Mouse (Mus musculus): ENCODE results near the gene Fmo6. TPM values are rescaled to one million over a fixed set of nuclear protein-coding genes. Genes with fewer than 3 reads are reported as not detected.
A peak's percentile ranks its signal among the peaks of the same experiment; 100 is the strongest.

Gene Fmo6
- not detected in 2 replicates for total RNA-seq (2021)
- long read RNA-seq, experiment 1, result 0 reads
- long read RNA-seq, experiment 2, result 0 reads

DNA sequence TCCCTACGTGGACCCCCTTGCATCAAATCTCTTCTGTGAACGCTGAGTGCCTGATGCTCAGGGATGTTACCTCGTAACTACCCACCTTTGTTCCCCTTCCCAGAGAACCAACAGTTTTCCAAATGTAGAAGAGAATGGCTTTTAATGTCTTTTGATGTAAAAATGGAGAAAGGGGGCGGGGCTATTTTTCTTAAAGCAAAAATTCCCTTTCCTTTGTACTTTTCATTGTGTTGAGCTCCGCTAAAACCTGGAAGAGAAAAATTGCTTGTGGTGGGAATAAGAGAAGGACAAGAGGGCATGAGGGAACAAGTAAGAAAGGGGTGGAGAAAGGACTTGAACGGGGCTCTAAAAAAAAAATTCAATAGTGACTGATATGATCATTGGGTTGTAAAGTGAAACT, at the start of gene Fmo6:
Gene Fmo6, minus strand, starts transcription at position 101 of the 400 bp plus-strand sequence.
- no peak for DNase-seq

DNA sequence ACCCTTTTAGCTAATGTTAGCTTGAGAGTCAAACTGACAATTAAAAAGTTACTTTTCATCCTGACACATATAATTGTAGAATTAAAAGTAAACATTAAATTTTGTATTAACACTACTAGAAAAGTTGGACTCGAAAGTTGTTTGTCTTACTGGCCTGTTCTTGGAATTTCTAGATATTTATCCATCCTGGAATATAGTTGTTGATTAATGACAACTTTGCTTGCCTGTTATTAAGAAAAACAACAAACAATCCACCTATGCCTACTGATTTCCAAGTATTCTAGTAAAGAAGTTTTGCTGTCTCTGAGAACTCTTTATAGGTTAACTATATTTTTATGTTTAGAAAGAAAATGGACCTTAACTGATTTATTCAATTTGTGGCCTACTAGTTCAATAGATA, 49.5 kb upstream of the Fmo6 start:
- DNase-seq, result no peak

GRCm38 (mm10) chr1:162986121-162986748, 48.9 kb upstream of the Fmo6 start:
- no peak for DNase-seq

DNA sequence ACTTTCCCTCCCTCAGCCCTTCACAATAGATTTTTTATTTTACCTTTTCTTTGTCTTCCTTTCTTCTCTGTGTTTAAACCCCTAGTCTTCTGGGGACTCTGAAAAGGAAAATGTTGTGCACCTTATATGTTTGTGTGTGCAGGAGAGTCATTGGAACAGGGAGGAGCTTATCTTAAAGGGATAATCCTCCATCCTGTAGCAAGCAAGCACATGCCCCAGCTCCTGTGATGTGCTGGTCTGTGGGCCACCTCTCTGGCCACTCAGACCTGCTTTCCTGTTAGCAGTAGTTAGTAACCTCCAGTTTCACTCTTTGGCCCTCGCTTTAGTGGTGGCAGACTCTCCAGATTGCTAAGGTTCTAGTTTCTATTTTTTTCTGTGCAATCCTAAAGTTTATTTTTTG, 47.1 kb upstream of the Fmo6 start, which contains the start of gene Fmo3:
Gene Fmo3, minus strand, starts transcription at position 101 of the 400 bp plus-strand sequence.
- DNase-seq, result no peak

- DNase-seq, result no peak
Observed at GRCm38 (mm10) chr1:162963556-162963955, 26.2 kb upstream of the Fmo6 start.

GRCm38 (mm10) chr1:162957422-162957821, 20.1 kb upstream of the Fmo6 start:
- no peak for DNase-seq

GRCm38 (mm10) chr1:162953079-162953478, 15.8 kb upstream of the Fmo6 start:
- DNase-seq, result no peak

- DNase-seq, result no peak
Observed at GRCm38 (mm10) chr1:162949763-162950162, 12.4 kb upstream of the Fmo6 start.

DNA sequence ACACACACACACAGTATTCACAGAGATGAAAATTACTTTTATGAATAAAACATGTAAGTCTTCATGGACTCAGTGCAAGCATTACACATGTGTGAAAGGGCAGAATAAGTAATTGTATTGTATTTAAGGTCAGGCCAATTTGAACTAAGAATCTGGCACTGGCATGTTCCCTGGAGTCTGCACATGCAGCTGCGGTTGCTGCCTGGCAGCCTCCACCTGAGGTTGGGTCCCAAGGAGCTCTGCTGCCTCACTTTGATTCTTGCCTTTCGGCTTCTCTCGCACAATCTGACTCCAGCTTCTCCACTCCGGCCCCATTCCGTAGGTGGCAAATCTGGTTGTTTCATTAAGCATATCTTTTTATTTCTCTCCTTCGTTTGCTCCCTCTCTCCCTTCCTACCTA, 10.6 kb upstream of the Fmo6 start:
- no peak for DNase-seq

GRCm38 (mm10) chr1:162946837-162947558, 9.7 kb upstream of the Fmo6 start:
- DNase-seq, result no peak

DNA sequence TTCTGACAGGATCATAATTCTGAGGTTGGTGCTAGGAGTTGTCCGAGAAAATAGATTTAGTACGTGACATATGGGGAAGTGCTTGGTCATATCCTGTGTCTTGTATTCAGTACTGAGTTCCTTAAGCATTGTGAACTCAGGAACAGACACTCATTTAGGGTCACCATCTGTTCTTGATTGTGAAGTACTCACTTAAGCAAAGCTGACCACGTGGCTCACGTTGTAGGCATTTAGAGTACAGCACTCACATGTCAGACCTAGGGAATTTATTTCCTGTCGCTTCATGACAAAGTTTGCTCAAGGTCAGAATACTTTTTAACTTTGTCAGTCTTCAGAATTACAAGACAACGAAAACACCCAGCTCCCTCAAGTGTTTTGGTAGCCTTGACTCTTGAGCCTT, 6.4 kb upstream of the Fmo6 start:
- no peak for DNase-seq

DNA sequence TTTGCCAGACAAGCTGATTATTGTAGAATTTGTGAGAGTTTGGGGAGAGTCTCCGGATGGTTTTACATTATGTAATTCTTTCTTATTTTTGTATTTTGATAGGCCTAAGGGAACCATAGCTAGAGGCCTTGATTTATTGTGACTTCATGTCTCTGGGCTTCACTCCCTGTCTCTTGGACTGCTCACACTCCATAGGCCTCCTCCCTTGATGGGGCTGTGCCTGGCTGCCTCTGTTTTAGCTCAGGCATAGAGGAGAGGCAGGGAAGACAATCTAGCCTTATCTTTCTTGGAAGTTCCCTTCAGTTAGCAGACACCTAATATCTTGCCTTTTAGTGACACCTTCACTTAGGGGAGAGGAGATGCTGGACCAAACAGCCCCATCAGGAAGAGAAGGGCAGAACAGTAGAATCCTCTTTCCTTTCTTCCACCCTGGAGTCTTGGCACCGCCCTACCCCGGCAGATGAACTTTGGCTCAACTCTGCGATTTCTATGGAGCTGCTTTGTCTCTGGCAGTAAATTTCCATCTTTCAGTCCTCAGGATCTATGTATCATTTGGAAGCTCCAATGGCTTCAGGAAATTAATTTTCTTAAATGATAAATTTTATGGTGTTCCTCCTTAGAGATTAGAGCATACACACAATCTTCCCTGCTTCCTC, 1.5 kb upstream of the Fmo6 start:
- DNase-seq, result peak; percentile 27

DNA sequence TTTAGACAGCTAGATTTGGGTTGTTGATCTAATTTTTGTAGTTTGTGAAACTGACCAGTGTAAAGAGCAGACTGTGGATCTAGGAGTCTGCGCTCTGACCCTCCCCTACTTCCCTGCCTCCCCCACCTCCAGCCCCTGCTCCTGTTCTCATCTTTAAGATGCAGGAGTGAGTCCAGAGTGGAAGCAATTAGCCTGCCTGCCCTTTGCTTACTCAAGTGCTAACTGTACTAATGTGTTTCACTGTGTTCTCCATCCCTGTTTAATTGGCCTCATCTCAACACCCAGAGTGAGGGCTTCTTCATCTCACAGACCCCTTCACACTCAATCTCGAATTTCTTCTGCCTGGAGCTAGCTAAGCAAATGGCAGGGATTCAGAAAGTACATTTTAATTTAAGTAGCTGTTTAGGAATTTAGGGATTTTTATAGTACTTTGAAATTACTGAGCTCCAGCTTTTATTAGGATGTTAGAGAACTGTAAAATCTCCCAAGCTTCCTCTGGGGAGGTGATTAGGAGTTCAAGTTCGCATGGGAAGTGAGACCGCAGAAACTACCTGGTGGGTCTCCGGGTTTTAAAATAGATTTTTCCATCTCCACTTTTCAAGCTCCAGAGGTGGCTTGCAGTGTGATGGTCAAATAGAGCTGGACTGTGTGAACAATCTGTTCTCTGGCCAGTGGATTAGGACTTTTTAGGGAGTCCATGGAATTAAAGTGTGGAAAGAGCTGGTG, 818 bp upstream of the Fmo6 start:
- no peak for DNase-seq

DNA sequence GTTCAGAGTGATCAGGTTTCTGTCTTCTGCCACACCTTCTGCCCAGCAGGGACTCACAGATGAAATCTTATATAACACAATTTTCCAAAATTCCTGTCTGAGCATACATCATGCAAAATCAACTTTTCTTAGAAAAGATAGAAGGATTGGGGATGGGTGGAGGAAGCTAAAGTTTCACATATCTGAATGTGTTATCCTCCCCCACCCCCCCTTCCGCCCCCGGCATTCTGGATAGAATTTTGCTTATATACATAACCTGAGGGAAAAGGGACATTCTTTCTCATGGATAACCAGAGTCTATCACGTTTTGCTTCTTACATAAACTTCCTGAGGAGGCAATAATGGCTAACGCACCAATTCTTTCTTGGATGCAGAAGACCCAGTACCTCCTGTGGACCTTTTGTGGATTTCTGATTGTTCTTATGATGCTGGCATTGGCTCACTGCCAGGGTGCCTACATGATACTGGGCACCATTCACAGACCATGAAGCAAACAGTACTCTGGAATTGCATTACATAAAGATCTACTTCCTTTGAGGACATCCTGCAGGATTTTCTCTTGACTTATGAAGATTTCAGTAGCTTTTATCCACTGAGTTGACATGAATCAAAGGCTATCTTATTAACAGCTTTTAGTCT, 2.8 kb downstream of the Fmo6 start:
- DNase-seq, result no peak

DNA sequence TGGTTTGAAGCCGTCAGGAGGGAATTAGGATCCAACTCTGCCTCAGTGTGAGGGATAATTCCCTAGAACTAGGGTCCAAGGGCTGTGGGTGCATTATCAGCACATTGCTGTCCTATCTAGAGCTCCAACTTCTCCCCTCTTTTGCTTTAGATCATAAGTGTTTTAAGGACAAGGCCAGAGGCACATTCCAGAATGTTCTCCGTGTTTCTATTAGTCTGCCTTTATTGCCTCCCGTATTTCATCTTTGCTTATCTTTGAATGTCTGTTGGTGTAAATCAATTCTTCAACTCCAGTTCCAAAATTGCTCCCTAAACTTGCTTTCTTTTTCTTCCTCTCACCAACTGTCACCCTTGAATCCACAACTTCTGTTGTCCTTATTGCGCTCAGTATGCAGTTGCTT, 4.9 kb downstream of the Fmo6 start:
- no peak for DNase-seq

DNA sequence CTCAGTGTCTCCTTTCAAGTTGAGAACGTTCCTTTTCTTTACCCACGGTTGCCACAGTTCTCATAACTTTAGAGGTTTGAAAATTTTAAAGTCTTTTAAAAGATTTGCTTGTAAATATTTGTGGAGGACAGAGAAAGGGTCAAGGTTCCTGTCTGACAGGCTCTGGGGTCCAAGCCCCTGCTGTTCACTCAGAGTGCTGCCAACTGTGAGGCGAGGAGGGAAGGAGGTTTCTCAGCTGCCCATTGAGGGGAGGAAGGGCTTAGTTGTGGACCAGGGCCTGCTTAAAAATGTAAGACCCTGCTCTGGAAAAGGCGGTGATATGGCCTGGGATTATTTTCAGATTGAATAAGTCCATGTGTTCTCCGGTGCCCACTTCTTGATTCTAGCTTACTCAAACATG, 5.4 kb downstream of the Fmo6 start:
- no peak for DNase-seq

- DNase-seq, result no peak
Observed at GRCm38 (mm10) chr1:162931310-162931875, 5.9 kb downstream of the Fmo6 start.

DNA sequence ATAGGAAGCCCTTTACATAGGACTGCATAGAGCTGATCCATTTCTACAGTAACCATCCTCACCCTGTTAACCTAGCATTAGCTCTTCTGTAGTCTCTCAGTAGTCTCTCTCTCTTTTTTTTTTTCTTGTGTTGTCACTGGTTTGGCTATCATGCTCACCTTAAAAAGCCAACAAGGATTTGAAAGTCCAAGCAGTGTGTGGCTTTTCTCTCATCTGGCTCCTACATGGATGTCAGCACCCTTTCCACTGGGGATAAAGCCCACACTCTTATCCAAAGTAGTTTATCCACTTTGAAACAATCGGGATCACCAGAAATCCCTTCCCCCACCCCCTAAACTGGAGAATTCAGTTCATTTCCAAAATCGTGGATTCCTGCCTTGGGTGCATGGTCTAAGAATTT, 6.7 kb downstream of the Fmo6 start:
- DNase-seq, result no peak

- no peak for DNase-seq
Observed at GRCm38 (mm10) chr1:162929146-162929545, 8.2 kb downstream of the Fmo6 start.

GRCm38 (mm10) chr1:162925121-162925520, 12.2 kb downstream of the Fmo6 start:
- no peak for DNase-seq

- no peak for DNase-seq
Observed at GRCm38 (mm10) chr1:162916661-162917060, 20.7 kb downstream of the Fmo6 start.

Data from adrenal gland, postnatal 14 days (tissue).